In genomic region chr15:8443168-8443925, GRCm38 (mm10) we compare ENCODE assay signal across 8 mouse cellular contexts. TPM values are rescaled to one million over a fixed set of nuclear protein-coding genes. Genes with fewer than 3 reads are reported as not detected.
DNase-seq lines count a peak whose midpoint lies in the region; ATAC-seq and TF ChIP-seq lines count a peak whose summit lies in the region.

No protein-coding gene starts in this region.

- H3K9ac ChIP-seq in CH12.LX (ENCODE audit: insufficient read depth, low read depth) = peak overlapping the region; percentile 97
- peak overlapping the region; percentile 99 for H3K9ac ChIP-seq in heart, embryonic 14.5 days (ENCODE audit: low read length)
- peak overlapping the region; percentile 100 for H3K9ac ChIP-seq in liver, embryonic 16.5 days (ENCODE audit: low read depth, low read length)
- peak overlapping the region; percentile 97 for H3K9ac ChIP-seq in neural tube, embryonic 14.5 days (replicated peaks; ENCODE audit: low read depth, low read length)

- TF ChIP-seq CTCF in CH12.LX (conservative IDR thresholded peaks at IDR 0.05 in 1 of 2, IDR thresholded peaks at IDR 0.05 in 1 of 2; ENCODE audit: low read depth in 2 of 2, low read length in 2 of 2) = no peak
- no peak for TF ChIP-seq CTCF in testis, adult 2 months (IDR thresholded peaks at IDR 0.05; ENCODE audit: control insufficient read depth, insufficient read depth, insufficient replicate concordance, low read depth, low read length)

- TF ChIP-seq POLR2A in CH12.LX (IDR thresholded peaks at IDR 0.05; ENCODE audit: low read depth, low read length) = no peak
- TF ChIP-seq POLR2A in testis, adult 2 months (IDR thresholded peaks at IDR 0.05; ENCODE audit: control insufficient read depth, low read depth, low read length) = 0 out of 2 replicates have a peak, but pooled peaks have one; percentile 43

- no peaks in the 10 kb centered on the region for H3K36me3 ChIP-seq in CH12.LX (replicated peaks in 1 of 2; ENCODE audit: control insufficient read depth in 1 of 2, insufficient read depth in 1 of 2, low read length in 1 of 2)
- H3K36me3 ChIP-seq in heart, embryonic 14.5 days (ENCODE audit: control insufficient read depth, insufficient read depth, low read length) = no peaks in the 10 kb centered on the region
- H3K36me3 ChIP-seq in liver, embryonic 16.5 days (ENCODE audit: control insufficient read depth, insufficient read depth) = no peaks in the 10 kb centered on the region
- no peaks in the 10 kb centered on the region for H3K36me3 ChIP-seq in neural tube, embryonic 14.5 days (ENCODE audit: control insufficient read depth, insufficient read depth, low read length)
- no peaks in the 10 kb centered on the region for H3K36me3 ChIP-seq in testis, adult 2 months (ENCODE audit: control insufficient read depth, insufficient read depth, low read length)

- no peak for TF ChIP-seq EP300 in CH12.LX (IDR thresholded peaks at IDR 0.05; ENCODE audit: low read length)

- peak overlapping the region; percentile 18; the same call in 1 of the 2 replicates for H3K4me2 ChIP-seq in CH12.LX (ENCODE audit: insufficient read depth, low read depth, poor library complexity, severe bottlenecking)
- H3K4me2 ChIP-seq in heart, embryonic 14.5 days (ENCODE audit: low read length) = peak overlapping the region; percentile 90
- peak overlapping the region; percentile 96 for H3K4me2 ChIP-seq in liver, embryonic 16.5 days (ENCODE audit: low read depth, low read length)
- H3K4me2 ChIP-seq in neural tube, embryonic 14.5 days (ENCODE audit: low read depth, low read length) = peak overlapping the region; percentile 84

- DNase-seq in CH12.LX (ENCODE audit: extremely low read depth) = peak; percentile 43
- peak; percentile 14 for DNase-seq in brain, embryonic 18.5 days (ENCODE audit: low read depth, low spot score)
- peak; percentile 79 for DNase-seq in kidney, postnatal 10 days

- H3K79me2 ChIP-seq in CH12.LX (replicated peaks; ENCODE audit: control insufficient read depth, extremely low read depth, insufficient read depth, poor library complexity, severe bottlenecking) = peaks cover 38% of the 10 kb centered on the region

- ATAC-seq in erythroid progenitor cell, adult 5-6 weeks (replicated peaks; ENCODE audit: low FRiP score, poor library complexity, severe bottlenecking) = peak; percentile 41
- ATAC-seq in heart, embryonic 14.5 days (ENCODE audit: insufficient number of reproducible peaks, insufficient read depth, low FRiP score, low read depth) = peak; percentile 24; the same call in 1 of the 2 replicates
- ATAC-seq in liver, embryonic 16.5 days (ENCODE audit: low read depth) = peak; percentile 56
- peak; percentile 36 for ATAC-seq in neural tube, embryonic 14.5 days (ENCODE audit: low read depth)

- peak overlapping the region; percentile 93 for H3K27ac ChIP-seq in CH12.LX (ENCODE audit: insufficient read depth, low read depth)
- peak overlapping the region; percentile 98 to 99 for H3K27ac ChIP-seq in heart, embryonic 14.5 days (replicated peaks in 1 of 2; ENCODE audit: control insufficient read depth in 1 of 2, insufficient read depth in 1 of 2, low read depth in 2 of 2, low read length in 2 of 2)
- H3K27ac ChIP-seq in liver, embryonic 16.5 days (ENCODE audit: low read length) = peak overlapping the region; percentile 99
- peak overlapping the region; percentile 97 for H3K27ac ChIP-seq in neural tube, embryonic 14.5 days (ENCODE audit: low read depth, low read length)
- H3K27ac ChIP-seq in testis, adult 2 months (ENCODE audit: control insufficient read depth, insufficient read depth, low read depth, low read length) = peak overlapping the region; percentile 80

- no peak for TF ChIP-seq RAD21 in CH12.LX (IDR thresholded peaks at IDR 0.05; ENCODE audit: low read depth, low read length)

- H3K9me3 ChIP-seq in CH12.LX (replicated peaks; ENCODE audit: low read length) = no peaks in the 10 kb centered on the region
- no peaks in the 10 kb centered on the region for H3K9me3 ChIP-seq in heart, embryonic 14.5 days (ENCODE audit: control insufficient read depth, low read length)
- H3K9me3 ChIP-seq in liver, embryonic 16.5 days (replicated peaks; ENCODE audit: control insufficient read depth, low read length) = no peaks in the 10 kb centered on the region
- H3K9me3 ChIP-seq in neural tube, embryonic 14.5 days (ENCODE audit: control insufficient read depth, low read length) = no peaks in the 10 kb centered on the region

- in situ Hi-C loops in CH12.LX (cut with MboI; ENCODE audit: low pct_ligation_motif_present, low pct_unique_long_range_greater_than_20kb, low sequenced_read_pairs) = loop anchor here (10.0 kb wide), 3 partner anchors 59 to 171 kb away; no protein-coding TSS in a partner anchor

- peaks cover 0 to 11% of the 10 kb centered on the region in 2 experiments; a peak in 2 of 4 replicates for H3K4me1 ChIP-seq in CH12.LX (ENCODE audit: control insufficient read depth in 1 of 2, insufficient read depth in 2 of 2)
- peaks cover 0 to 16% of the 10 kb centered on the region in 2 experiments; a peak in 3 of 4 replicates for H3K4me1 ChIP-seq in heart, embryonic 14.5 days (ENCODE audit: control insufficient read depth in 2 of 2, insufficient read depth in 2 of 2, low read length in 2 of 2)
- peaks cover 9% of the 10 kb centered on the region for H3K4me1 ChIP-seq in liver, embryonic 16.5 days (ENCODE audit: control insufficient read depth, low read depth, low read length)
- H3K4me1 ChIP-seq in neural tube, embryonic 14.5 days (ENCODE audit: control insufficient read depth, insufficient read depth, low read length) = peaks cover 33% of the 10 kb centered on the region
- peaks cover 5% of the 10 kb centered on the region for H3K4me1 ChIP-seq in testis, adult 2 months (ENCODE audit: control insufficient read depth, insufficient read depth, low read length)

- H3K27me3 ChIP-seq in CH12.LX (replicated peaks) = no peaks in the 10 kb centered on the region
- no peaks in the 10 kb centered on the region for H3K27me3 ChIP-seq in heart, embryonic 14.5 days (ENCODE audit: control insufficient read depth, insufficient read depth, low read length)
- H3K27me3 ChIP-seq in liver, embryonic 16.5 days (ENCODE audit: control insufficient read depth, insufficient read depth, low read depth, low read length) = no peaks in the 10 kb centered on the region
- H3K27me3 ChIP-seq in neural tube, embryonic 14.5 days (ENCODE audit: control insufficient read depth, insufficient read depth, low read length) = no peaks in the 10 kb centered on the region
- H3K27me3 ChIP-seq in testis, adult 2 months (ENCODE audit: control insufficient read depth, insufficient read depth, low read length) = no peaks in the 10 kb centered on the region

- H3K4me3 ChIP-seq in CH12.LX (replicated peaks in 1 of 3; ENCODE audit: low read depth in 2 of 3, low read length in 2 of 3, poor library complexity in 1 of 3) = peak overlapping the region; percentile 73 to 92 (median 79)
- peak overlapping the region; percentile 65 to 97 for H3K4me3 ChIP-seq in heart, embryonic 14.5 days (ENCODE audit: control insufficient read depth in 1 of 2, insufficient read depth in 1 of 2, low read depth in 1 of 2, low read length in 2 of 2)
- peak overlapping the region; percentile 99 for H3K4me3 ChIP-seq in liver, embryonic 16.5 days (ENCODE audit: low read depth, low read length)
- H3K4me3 ChIP-seq in neural tube, embryonic 14.5 days (ENCODE audit: low read depth, low read length) = peak overlapping the region; percentile 84
- H3K4me3 ChIP-seq in testis, adult 2 months (ENCODE audit: control insufficient read depth, low read depth, low read length) = peak overlapping the region; percentile 86

- WGBS in heart, embryonic 14.5 days = under 1% methylated on average over 32 of the region's 40 CpGs
- WGBS in liver, embryonic 16.5 days (ENCODE audit: insufficient replicate concordance) = under 1% methylated on average over 39 of the region's 40 CpGs
- WGBS in neural tube, embryonic 14.5 days = 1% methylated on average over 40 of the region's 40 CpGs

- dilution Hi-C loops in CH12.LX (cut with MboI; ENCODE audit: extremely low pct_ligation_motif_present, extremely low pct_unique_long_range_greater_than_20kb, low sequenced_read_pairs) = no loop called here

TF ChIP-seq in CH12.LX, 34 proteins besides CTCF, POLR2A, EP300 and RAD21 (continues in another document):
- TF ChIP-seq BHLHE40 (IDR thresholded peaks at IDR 0.05; ENCODE audit: low read depth, low read length) (no peak), ZC3H11A (IDR thresholded peaks at IDR 0.05; ENCODE audit: low read depth, low read length) (no peak), MYC (IDR thresholded peaks at IDR 0.05; ENCODE audit: low read depth, low read length) (no peak), TBP (conservative IDR thresholded peaks at IDR 0.05; ENCODE audit: low read depth, low read length) (no peak), MAFK (IDR thresholded peaks at IDR 0.05; ENCODE audit: insufficient replicate concordance, low read length) (no peak), POLR2AphosphoS2 (IDR thresholded peaks at IDR 0.05; ENCODE audit: low read depth, low read length) (no peak), UBTF (IDR thresholded peaks at IDR 0.05; ENCODE audit: low read depth, low read length) (peak; percentile 100), E2F4 (IDR thresholded peaks at IDR 0.05; ENCODE audit: insufficient replicate concordance, low read depth, low read length) (no peak), MAZ (IDR thresholded peaks at IDR 0.05; ENCODE audit: low read depth, low read length) (no peak), ETS1 (conservative IDR thresholded peaks at IDR 0.05; ENCODE audit: low read depth, low read length) (no peak), SIN3A (IDR thresholded peaks at IDR 0.05; ENCODE audit: low read length) (peak; percentile 67; the same call in 1 of the 2 replicates), NELFE (IDR thresholded peaks at IDR 0.05; ENCODE audit: low read depth, low read length) (no peak), USF2 (conservative IDR thresholded peaks at IDR 0.05; ENCODE audit: low read depth, low read length) (no peak), CHD2 (IDR thresholded peaks at IDR 0.05; ENCODE audit: low read length) (no peak), ZMIZ1 (IDR thresholded peaks at IDR 0.05; ENCODE audit: low read depth, low read length) (no peak), PAX5 (IDR thresholded peaks at IDR 0.05; ENCODE audit: low read length) (no peak), TCF12 (IDR thresholded peaks at IDR 0.05; ENCODE audit: low read depth, low read length) (no peak)

RNA-seq across cellular contexts. Expression of gene Nipbl, which starts 0.9 kb away (rescaled TPM):
- total RNA-seq in CH12.LX (2012; rRNA removed) = 18.7 and 19.8 TPM in 2 replicates
- total RNA-seq in CH12.LX (2014; rRNA removed) = 16.2 and 16.3 TPM in 2 replicates
- 26.6 and 30.8 TPM in 2 replicates for polyA plus RNA-seq in CH12.LX (2012; ENCODE audit: insufficient read length, low read depth)
- 54.8 and 83.8 TPM in 2 replicates for total RNA-seq in erythroid progenitor cell, adult 5-6 weeks (2015; ENCODE audit: low replicate concordance)
- total RNA-seq in erythroid progenitor cell, adult 5-6 weeks (2017; ENCODE audit: low replicate concordance) = 66.6 and 69.1 TPM in 2 replicates
- polyA plus RNA-seq in heart, embryonic 14.5 days (2014; fragmentation: Nextera tagmentation; extraction: Ambion mirVana) = 14.3 and 15.6 TPM in 2 replicates
- polyA plus RNA-seq in liver, embryonic 16.5 days (2015; fragmentation: Nextera tagmentation; extraction: Ambion mirVana) = 6.2 and 6.3 TPM in 2 replicates
- polyA plus RNA-seq in neural tube, embryonic 14.5 days (2014; fragmentation: Nextera tagmentation; extraction: Ambion mirVana) = 19.8 and 23.4 TPM in 2 replicates
- polyA plus RNA-seq in testis, adult 2 months (2012; rRNA removed) = 23.6 and 28.1 TPM in 2 replicates

Comparison
In these comparisons a context has a peak if more than half of its experiments do, and no peak if none do; other contexts are left out.
1. Peak in every context shown above with its lines: DNase-seq, ATAC-seq, H3K4me3 ChIP-seq and H3K27ac ChIP-seq.
2. DNase-seq: peak in every context shown above with its lines; median percentile 79 in kidney, postnatal 10 days; 43 in CH12.LX; 14 in brain, embryonic 18.5 days.
3. H3K4me2 ChIP-seq: peak in every context shown above with its lines; median percentile 96 in liver, embryonic 16.5 days; 90 in heart, embryonic 14.5 days; 84 in neural tube, embryonic 14.5 days; 18 in CH12.LX.